Mouse (Mus musculus) kidney, postnatal 10 days (tissue): Measurements from ENCODE around the gene Ascc1.

Experiments
- DNase-seq: peaks from one replicate; pipeline ENCODE4 v3.0.0; 2021; ENCODE audit warnings: mixed read lengths

The Ascc1 gene

DNA sequence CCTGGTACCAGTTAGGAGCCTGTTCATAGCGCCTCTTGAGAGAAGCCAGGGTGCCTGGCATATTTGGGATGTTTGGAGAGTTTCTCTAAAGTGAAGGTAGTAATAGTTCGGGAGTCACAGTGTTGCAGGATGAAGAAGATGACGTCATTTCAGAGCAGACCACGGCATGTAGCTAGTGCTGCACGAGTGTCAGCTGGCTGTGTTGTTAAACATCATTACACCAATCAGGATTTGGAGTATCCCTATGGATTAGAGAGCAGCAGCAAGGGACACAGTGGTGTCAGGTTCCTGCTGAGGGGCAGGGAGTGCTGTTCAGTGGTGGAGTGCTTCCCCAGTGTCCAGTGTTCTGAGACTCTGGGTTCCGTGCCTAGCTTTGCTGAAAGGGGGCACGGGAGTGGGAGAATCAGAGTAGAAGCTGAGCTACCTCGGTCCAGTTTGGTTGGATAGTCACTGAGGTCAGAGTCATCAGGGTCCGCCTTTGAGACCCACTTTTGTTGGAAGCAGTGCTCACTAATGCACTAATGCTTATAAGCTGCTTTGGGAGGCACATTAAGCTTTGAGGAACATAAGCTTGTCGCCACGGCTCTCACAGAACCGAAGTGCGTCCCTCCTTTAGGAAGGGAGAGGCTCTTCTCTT is 24.3 kb downstream of the Ascc1 start:
- no peak for DNase-seq

DNA sequence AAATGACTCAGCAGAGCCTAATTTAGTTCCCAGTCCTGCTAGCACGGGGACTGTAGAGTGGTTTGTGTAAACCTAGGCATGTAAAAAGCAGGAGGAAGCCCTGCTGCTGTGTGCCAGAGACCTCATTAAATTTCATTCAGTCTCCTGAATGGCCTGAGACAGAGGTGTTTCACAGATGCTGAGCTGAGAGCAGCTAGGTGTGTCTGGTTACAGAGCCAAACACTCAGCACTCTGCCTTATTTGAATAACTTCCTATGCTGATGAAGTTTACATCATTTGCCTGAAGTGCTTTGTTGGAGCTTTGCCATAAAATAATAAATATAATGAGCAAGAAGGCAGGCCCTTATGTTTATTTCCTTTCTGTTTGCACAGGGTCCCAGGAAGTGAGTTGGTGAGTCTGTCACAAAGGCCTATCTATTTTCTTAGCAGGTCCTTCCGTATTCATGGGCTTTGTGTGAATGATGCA is 25.0 kb downstream of the Ascc1 start:
- DNase-seq = no peak

DNA sequence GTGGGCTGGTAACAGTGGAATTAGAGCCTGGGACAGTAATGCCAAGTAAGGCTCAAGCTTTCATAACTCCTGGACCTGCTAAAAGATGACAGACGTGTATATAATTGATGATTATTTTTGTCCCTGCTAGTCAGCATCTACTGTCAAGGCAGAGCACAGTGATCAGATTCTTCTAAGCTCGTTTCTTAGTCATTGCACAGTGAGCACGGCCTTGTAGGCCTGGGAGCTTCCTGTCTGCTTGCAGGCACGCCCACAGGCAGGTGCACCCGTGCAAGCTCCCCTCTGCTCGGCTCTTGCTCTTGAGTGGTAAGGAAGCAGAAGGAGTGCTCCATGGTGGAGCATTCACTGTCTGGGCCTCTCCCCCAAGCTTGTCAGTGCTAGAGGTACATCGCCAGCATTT is 25.6 kb downstream of the Ascc1 start:
- DNase-seq = no peak

- DNase-seq = peak; percentile 84
These were observed 26.4 kb downstream of the Ascc1 start for GRCm38 (mm10) chr10:60028979-60029378.

- no peak for DNase-seq
These were observed 26.8 kb downstream of the Ascc1 start for GRCm38 (mm10) chr10:60029387-60029786.

DNA sequence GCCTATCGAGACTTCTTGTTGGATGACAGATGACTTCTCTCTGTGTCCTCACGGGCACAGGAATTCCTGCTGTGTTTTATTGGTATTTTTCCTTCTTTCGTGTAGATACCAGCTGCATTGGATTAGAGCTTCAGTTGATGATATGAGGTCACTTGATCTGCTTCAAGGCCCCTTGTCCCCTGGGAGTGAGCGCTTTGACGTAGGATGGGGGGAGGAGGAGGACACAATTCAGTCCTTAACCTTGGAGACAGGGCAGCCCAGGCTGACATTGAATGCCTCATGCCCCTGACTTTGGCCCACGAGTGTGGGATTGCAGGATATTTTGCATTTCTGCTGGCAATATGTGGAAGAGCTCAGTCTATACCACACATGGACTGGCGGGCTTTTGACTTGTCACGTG is 29.0 kb downstream of the Ascc1 start:
- DNase-seq = peak; percentile 26

DNA sequence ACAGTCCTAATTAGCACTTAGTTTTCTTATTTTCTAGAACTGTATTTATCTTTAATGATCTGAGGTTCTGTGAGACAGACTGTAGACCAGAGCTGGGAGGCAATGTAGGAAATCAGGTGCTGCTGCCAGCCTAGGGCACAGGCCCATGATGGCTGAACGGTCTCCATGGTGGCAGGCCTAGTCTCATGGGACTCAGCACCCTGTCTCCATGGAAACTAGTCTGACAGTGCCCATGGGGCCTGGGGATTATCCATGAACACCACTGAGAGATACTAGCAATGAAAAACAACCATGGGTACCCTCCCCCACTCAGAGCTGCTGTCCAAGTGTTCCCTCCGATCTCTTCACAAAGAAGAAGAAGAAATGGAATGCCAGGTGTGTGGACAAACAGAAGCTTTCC is 29.4 kb downstream of the Ascc1 start:
- no peak for DNase-seq

DNA sequence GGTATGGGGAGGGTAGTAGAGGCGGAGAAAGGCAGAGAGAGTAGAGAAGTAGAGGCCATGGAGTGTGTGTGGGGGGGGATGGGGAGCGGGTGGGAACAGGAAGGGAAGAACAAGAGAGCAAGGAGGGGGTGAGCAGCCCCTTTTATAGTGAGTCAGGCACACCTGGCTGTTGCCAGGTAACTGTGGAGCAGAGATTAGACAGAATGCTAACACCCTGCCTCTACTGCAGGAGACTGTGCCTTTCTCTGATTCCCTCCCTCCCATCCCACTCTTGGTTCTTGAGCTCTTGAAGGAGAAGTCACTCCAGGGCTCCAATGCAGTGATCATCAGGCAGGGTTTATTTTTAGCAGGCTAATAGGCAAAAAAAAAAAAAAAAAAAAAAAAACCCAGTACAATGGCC is 30.0 kb downstream of the Ascc1 start:
- no peak for DNase-seq

DNA sequence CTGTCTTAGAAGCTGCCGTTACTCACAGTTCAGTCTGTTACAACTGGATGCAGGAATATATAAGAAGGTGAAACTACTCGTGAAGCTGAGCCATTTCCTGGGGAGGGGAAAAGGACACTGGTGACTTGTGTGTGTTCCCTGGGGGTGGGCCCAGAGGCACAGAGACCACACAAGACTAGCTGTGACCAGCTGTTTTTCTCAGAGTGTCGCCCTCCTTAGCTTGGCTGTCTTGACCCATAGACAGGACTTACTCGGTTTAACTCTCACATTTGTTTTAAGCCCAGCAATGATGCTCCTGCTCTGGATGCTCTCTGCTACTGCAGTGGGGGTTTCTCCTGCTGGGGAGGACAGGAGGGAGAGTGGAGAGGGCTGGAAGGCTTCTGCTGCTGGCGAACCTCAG is 30.5 kb downstream of the Ascc1 start:
- no peak for DNase-seq

- no peak for DNase-seq
These were observed 32.0 kb downstream of the Ascc1 start for GRCm38 (mm10) chr10:60034621-60035020.

DNA sequence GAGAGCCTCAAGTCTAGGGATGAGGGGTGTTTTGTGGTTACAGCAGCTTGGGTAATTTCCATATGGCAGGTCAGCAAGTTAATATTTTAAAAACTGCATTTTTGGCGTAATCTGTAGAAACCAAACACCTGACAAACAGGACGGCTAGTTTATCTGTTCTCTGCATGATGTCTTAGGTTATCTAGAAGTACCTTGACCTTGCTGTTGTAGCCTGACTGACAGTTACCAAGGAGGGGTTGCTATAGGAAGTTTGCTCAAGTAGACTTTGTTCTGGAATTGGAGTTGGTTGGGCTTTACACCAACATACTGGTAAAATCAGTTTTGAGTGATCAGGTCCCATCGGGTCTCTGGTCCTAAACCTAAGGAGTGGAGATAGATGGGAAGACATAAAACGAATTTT is 33.1 kb downstream of the Ascc1 start:
- DNase-seq = no peak

- no peak for DNase-seq
These were observed 39.8 kb downstream of the Ascc1 start for GRCm38 (mm10) chr10:60042350-60042922.

DNA sequence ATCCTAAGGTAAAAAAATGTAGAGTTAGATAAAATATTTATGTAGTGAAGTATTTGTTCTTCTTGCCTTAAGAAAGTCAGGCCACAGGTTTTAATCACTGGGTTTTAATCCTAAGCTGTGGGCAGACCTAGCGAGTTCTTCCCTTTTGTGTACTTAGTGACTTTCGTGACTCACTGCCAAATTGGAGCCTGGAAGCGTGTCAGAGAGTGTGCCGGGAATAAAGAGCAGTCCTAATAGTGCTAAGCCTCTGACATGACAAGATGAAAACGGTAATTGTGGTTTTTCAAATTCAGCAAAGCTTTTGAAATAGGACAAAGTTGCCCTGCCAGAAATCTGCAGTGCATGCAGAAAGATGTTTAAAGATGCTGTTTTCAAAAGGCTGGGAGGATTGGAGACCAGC is 44.1 kb downstream of the Ascc1 start:
- no peak for DNase-seq

DNA sequence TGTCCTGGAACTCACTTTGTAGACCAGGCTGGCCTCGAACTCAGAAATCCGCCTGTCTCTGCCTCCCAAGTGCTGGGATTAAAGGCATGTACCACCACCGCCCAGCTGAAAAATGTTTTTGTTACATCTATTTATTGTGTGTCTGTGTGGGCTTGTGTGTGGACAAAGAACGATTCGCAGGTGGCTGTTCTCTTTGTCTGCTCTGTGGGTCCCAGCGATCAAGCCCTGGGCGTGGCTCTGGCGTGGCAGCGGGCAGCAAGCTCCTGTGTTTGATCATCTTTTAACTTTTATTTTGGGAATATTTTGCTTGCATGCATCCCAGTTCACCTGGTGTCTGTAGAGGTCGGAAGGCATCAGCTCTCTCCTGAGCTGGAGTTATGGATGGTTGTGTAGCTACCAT is 48.0 kb downstream of the Ascc1 start:
- DNase-seq = no peak

- no peak for DNase-seq
These were observed 50.5 kb downstream of the Ascc1 start for GRCm38 (mm10) chr10:60053073-60053472.

DNA sequence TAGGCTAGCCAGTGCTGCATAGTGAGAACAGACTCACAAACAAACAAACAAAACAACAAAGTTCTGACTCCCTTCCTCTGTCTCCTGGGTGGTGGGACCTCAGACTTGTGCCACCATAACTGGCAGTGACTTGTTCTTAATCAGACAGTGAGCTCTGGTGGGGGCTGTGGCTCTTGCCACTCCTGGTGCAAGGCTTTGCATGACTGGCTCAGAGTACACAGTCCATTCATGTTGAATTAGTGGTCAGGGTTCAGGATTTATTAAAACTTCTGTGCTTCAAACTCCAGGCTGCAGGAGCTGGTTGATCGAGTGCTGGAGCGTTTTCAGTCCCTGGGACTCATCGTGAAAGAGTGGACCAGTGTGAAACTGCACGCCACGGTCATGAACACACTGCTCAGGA is 59.6 kb downstream of the Ascc1 start:
- DNase-seq = peak; percentile 32

- peak; percentile 24 for DNase-seq
These were observed 60.3 kb downstream of the Ascc1 start for GRCm38 (mm10) chr10:60062931-60063330.

- peak; percentile 43 for DNase-seq
These were observed 63.9 kb downstream of the Ascc1 start for GRCm38 (mm10) chr10:60066524-60066923.

- DNase-seq = no peak
These were observed 72.6 kb downstream of the Ascc1 start for GRCm38 (mm10) chr10:60075159-60075558.

DNA sequence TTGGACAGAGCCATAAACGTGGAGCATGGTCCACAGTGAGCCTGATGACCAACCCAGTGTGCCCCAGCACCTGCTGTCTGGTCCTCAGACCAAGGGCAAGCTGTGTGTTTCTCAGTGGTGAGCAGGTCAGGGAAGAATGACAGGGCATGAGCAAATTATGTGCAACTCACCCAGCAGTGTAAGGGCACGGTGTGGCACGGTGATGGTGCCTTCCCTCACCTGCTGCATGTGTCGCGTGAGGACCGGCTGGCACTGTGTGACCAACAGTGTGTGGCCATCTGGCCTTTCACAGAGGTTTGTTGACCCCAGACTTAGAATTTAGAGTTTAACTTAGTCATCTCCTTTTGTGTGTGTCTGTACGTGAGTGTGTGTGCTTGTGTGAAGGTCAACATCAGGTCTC is 74.6 kb downstream of the Ascc1 start:
- no peak for DNase-seq

DNA sequence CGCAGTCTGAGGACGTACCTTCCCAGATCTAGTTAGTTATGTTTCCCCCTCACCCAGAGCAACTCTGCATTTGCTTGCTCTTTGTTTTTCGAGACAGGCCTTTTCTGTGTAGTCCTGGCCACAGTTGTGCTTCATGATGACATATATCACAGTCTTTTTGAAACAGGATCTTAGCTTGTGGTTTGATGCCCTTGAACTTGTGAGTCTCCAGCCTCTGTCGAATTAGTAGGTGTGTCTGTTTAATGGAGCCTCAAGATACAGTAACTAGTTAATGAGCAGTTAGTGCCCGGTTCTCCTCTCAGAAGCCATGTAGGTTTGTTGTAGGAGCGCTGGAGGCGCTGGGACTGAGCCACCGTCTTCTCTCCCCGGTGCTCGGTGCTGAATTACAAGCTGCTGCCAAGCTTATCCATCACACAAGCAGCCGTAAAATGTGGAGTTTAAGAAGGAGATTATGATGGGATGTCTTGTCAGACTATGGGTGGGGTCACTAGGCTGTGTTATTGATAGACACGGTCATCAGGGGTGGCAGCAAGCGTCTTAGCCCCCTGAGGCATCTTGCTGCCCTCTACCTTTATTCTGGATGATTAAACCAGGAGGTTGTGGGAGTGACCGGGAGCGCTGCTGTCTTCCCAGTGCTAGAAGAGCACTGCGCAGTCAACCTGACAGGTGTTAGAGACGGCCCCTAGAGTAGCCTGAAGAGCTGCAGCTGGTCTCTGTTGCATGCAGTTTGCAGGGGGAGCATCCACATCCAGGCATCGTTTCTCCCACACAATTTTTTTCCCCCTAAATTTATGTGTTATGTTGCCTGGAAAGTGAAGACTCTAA is 75.3 kb downstream of the Ascc1 start:
- no peak for DNase-seq

GRCm38 (mm10) chr10:60078561-60078917 is 75.9 kb downstream of the Ascc1 start:
- peak; percentile 73 for DNase-seq

DNA sequence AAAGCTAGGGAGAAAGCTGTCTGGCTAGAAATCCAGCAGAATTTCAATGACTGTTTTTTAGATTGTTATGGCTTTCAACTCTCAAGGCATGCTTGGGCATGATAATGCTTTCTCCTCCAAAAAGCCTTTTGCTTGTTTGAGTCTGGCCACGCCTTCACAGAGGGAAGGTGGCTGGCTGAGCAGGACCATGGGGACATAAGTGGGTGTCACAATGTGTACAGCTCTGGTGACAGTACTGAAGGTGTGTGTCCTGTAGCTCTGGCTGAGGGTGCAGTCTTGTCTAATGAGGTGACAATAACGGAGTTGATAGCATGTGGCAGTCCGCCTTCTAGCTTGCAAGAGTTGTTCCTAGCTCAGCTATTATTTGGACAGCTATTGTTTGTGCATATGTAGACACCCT is 77.6 kb downstream of the Ascc1 start:
- DNase-seq = no peak

DNA sequence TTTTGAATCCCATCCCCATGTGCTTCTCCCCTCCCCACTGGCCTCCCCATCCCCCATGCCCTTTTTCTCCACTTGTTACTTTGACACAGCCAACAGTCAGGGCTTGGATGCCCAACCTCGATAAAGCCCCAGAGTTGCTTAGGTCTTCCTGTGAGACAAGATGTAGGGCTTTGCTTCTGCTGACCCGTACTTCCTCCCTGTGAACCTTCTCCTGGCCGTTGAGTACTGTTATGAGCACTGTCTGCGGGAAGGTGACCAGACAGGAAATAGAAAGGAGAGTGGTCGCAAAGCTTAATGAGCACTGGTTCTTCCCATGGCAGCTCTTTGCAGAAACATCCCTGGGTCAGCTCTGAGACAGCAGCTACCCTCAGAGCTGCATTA is 78.0 kb downstream of the Ascc1 start:
- no peak for DNase-seq
